Mouse (Mus musculus): ENCODE results near the gene Tmem63a. TPM values are rescaled to one million over a fixed set of nuclear protein-coding genes. Genes with fewer than 3 reads are reported as not detected.

Tmem63a gene
- polyA plus RNA-seq, 1 experiment from 2014 or later = 1.2 TPM

- H3K36me3 ChIP-seq (ENCODE audit: control insufficient read depth, insufficient read depth, low read length) = no peaks in the 10 kb centered on the region
- H3K9ac ChIP-seq (ENCODE audit: low read depth, low read length) = no peak overlapping the region
- WGBS = 91% methylated on average over 8 of the region's 8 CpGs
- ATAC-seq = no peak
- no peak overlapping the region for H3K4me2 ChIP-seq (ENCODE audit: low read length)
- peaks cover 2% of the 10 kb centered on the region; the same call in 1 of the 2 replicates for H3K4me1 ChIP-seq (ENCODE audit: control insufficient read depth, insufficient read depth, low read length)
- H3K27ac ChIP-seq (ENCODE audit: low read length) = no peak overlapping the region
- H3K27me3 ChIP-seq (ENCODE audit: control insufficient read depth, insufficient read depth, low read depth, low read length) = no peaks in the 10 kb centered on the region
- H3K4me3 ChIP-seq (ENCODE audit: low read depth, low read length) = no peak overlapping the region
- no peaks in the 10 kb centered on the region for H3K9me3 ChIP-seq (replicated peaks; ENCODE audit: control insufficient read depth, low read length, poor library complexity, severe bottlenecking)
Observed at GRCm38 (mm10) chr1:180986701-180987100, 44.6 kb downstream of the Tmem63a start.

DNA sequence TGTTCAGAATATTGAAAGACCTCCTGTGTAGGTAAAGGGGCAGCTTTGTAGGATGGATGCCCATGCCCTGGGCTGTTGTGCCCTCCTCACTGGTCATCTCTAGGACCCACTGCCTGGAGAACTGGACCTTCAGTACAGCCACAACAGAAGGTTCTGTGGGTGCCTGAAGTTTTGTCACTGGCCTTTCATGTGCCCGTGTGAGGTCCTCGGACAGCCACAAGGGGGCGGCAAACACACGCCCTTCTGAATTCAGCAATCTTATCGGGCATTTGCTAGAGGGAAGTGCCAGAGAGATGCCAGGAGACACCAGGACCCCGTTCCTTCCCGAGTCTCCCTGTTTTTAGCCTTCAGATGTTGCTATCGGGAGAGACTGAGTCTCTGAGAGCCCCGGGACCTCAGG is 45.6 kb downstream of the Tmem63a start:
- Histone ChIP-seq H3K27ac (ENCODE audit: low read length) (no peak overlapping the region), H3K4me1 (ENCODE audit: control insufficient read depth, insufficient read depth, low read length) (peaks cover 2% of the 10 kb centered on the region; the same call in 1 of the 2 replicates), H3K9ac (ENCODE audit: low read depth, low read length) (no peak overlapping the region; the same call in 1 of the 2 replicates), H3K27me3 (ENCODE audit: control insufficient read depth, insufficient read depth, low read depth, low read length) (no peaks in the 10 kb centered on the region), H3K4me2 (ENCODE audit: low read length) (peak overlapping the region; percentile 40), H3K9me3 (replicated peaks; ENCODE audit: control insufficient read depth, low read length, poor library complexity, severe bottlenecking) (no peaks in the 10 kb centered on the region), H3K4me3 (ENCODE audit: low read depth, low read length) (no peak overlapping the region), H3K36me3 (ENCODE audit: control insufficient read depth, insufficient read depth, low read length) (no peaks in the 10 kb centered on the region)
- no peak; the same call in 1 of the 2 replicates for ATAC-seq
- under 1% methylated on average over 9 of the region's 9 CpGs for WGBS

- no peaks in the 10 kb centered on the region for H3K9me3 ChIP-seq (replicated peaks; ENCODE audit: control insufficient read depth, low read length, poor library complexity, severe bottlenecking)
- whole genome bisulfite sequencing = 76% methylated on average over 3 of the region's 3 CpGs
- no peak overlapping the region for H3K27ac ChIP-seq (ENCODE audit: low read length)
- no peak overlapping the region for H3K4me2 ChIP-seq (ENCODE audit: low read length)
- ATAC-seq = no peak
- H3K27me3 ChIP-seq (ENCODE audit: control insufficient read depth, insufficient read depth, low read depth, low read length) = no peaks in the 10 kb centered on the region
- H3K36me3 ChIP-seq (ENCODE audit: control insufficient read depth, insufficient read depth, low read length) = no peaks in the 10 kb centered on the region
- no peak overlapping the region for H3K4me3 ChIP-seq (ENCODE audit: low read depth, low read length)
- H3K4me1 ChIP-seq (ENCODE audit: control insufficient read depth, insufficient read depth, low read length) = peaks cover 2% of the 10 kb centered on the region; the same call in 1 of the 2 replicates
- no peak overlapping the region for H3K9ac ChIP-seq (ENCODE audit: low read depth, low read length)
Observed at GRCm38 (mm10) chr1:180990671-180991070, 48.5 kb downstream of the Tmem63a start.

GRCm38 (mm10) chr1:180992142-180992541 is 50.0 kb downstream of the Tmem63a start:
- WGBS = 58% methylated on average over 3 of the region's 3 CpGs
- H3K4me1 ChIP-seq (ENCODE audit: control insufficient read depth, insufficient read depth, low read length) = peaks cover 2% of the 10 kb centered on the region; the same call in 1 of the 2 replicates

DNA sequence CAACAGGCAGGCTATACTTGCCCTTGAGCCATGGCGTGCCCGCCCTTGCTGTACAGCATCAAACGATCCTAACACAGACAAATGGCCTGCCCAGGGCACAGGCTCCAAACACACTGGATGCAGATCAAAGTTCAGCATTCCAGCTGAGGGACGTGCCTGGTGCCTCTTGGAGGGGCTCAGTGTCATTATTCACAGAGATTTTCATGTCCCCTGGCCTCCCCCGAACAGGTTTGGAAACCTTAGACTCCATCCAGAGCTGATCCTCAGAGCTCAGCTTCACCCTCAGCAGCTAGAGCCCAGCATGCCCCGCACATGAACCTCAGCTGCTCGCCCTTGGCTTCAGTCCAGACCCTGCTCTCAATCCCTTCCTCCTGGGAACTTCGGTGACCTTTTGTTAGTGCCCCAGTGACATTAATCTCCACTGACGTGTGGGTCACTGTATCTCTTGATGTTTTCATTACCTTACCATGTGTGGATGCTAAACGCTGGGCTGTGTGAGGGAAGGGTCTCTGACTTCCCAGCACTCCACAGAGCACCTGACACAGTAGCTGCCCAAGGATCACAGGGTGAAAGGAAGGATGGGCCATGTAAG is 58.5 kb downstream of the Tmem63a start:
- Histone ChIP-seq H3K4me2 (ENCODE audit: low read length) (no peak overlapping the region), H3K9me3 (replicated peaks; ENCODE audit: control insufficient read depth, low read length, poor library complexity, severe bottlenecking) (no peaks in the 10 kb centered on the region), H3K4me1 (ENCODE audit: control insufficient read depth, insufficient read depth, low read length) (no peaks in the 10 kb centered on the region), H3K4me3 (ENCODE audit: low read depth, low read length) (no peak overlapping the region), H3K9ac (ENCODE audit: low read depth, low read length) (no peak overlapping the region), H3K27ac (ENCODE audit: low read length) (no peak overlapping the region), H3K36me3 (ENCODE audit: control insufficient read depth, insufficient read depth, low read length) (no peaks in the 10 kb centered on the region), H3K27me3 (ENCODE audit: control insufficient read depth, insufficient read depth, low read depth, low read length) (no peaks in the 10 kb centered on the region)
- ATAC-seq = no peak
- 42% methylated on average over 10 of the region's 10 CpGs for WGBS

More at GRCm38 (mm10) chr1:180992142-180992541, 50.0 kb downstream of the Tmem63a start:
- no peak for ATAC-seq
- Histone ChIP-seq H3K36me3 (ENCODE audit: control insufficient read depth, insufficient read depth, low read length) (no peaks in the 10 kb centered on the region), H3K4me2 (ENCODE audit: low read length) (no peak overlapping the region), H3K27me3 (ENCODE audit: control insufficient read depth, insufficient read depth, low read depth, low read length) (no peaks in the 10 kb centered on the region), H3K27ac (ENCODE audit: low read length) (no peak overlapping the region), H3K9ac (ENCODE audit: low read depth, low read length) (no peak overlapping the region), H3K9me3 (replicated peaks; ENCODE audit: control insufficient read depth, low read length, poor library complexity, severe bottlenecking) (no peaks in the 10 kb centered on the region), H3K4me3 (ENCODE audit: low read depth, low read length) (no peak overlapping the region)

DNA sequence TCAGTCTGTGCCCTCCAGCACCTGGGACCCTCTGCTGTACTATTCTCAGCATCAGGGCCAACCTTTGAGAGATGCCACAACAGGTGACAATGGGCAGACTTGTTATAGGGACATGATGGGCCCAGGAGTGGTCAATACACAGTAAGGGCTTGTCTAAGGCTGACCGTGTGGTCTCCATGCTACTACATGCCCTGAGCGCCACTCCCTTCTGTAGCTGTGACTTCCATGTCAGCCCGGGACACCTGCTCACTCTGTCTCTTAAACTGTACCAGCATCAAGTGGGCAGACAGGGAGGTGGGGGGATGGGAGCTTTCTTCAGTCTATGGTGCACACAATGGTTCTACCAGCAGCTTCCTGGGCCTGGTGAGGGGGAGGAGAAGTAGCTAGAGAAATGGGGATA is 59.1 kb downstream of the Tmem63a start:
- Histone ChIP-seq H3K27me3 (ENCODE audit: control insufficient read depth, insufficient read depth, low read depth, low read length) (no peaks in the 10 kb centered on the region), H3K36me3 (ENCODE audit: control insufficient read depth, insufficient read depth, low read length) (no peaks in the 10 kb centered on the region), H3K4me3 (ENCODE audit: low read depth, low read length) (no peak overlapping the region), H3K4me2 (ENCODE audit: low read length) (no peak overlapping the region), H3K9ac (ENCODE audit: low read depth, low read length) (no peak overlapping the region), H3K4me1 (ENCODE audit: control insufficient read depth, insufficient read depth, low read length) (no peaks in the 10 kb centered on the region), H3K9me3 (replicated peaks; ENCODE audit: control insufficient read depth, low read length, poor library complexity, severe bottlenecking) (no peaks in the 10 kb centered on the region), H3K27ac (ENCODE audit: low read length) (no peak overlapping the region)
- no peak for ATAC-seq
- 97% methylated on average over 3 of the region's 3 CpGs for WGBS

- no peaks in the 10 kb centered on the region for H3K27me3 ChIP-seq (ENCODE audit: control insufficient read depth, insufficient read depth, low read depth, low read length)
- H3K36me3 ChIP-seq (ENCODE audit: control insufficient read depth, insufficient read depth, low read length) = no peaks in the 10 kb centered on the region
- 88% methylated on average over 3 of the region's 3 CpGs for WGBS
- no peaks in the 10 kb centered on the region for H3K9me3 ChIP-seq (replicated peaks; ENCODE audit: control insufficient read depth, low read length, poor library complexity, severe bottlenecking)
- no peak overlapping the region for H3K4me2 ChIP-seq (ENCODE audit: low read length)
- no peak overlapping the region for H3K4me3 ChIP-seq (ENCODE audit: low read depth, low read length)
- no peak overlapping the region for H3K27ac ChIP-seq (ENCODE audit: low read length)
- no peak for ATAC-seq
- no peaks in the 10 kb centered on the region for H3K4me1 ChIP-seq (ENCODE audit: control insufficient read depth, insufficient read depth, low read length)
- no peak overlapping the region for H3K9ac ChIP-seq (ENCODE audit: low read depth, low read length)
Observed at GRCm38 (mm10) chr1:181001621-181002020, 59.5 kb downstream of the Tmem63a start.

- WGBS = 91% methylated on average over 2 of the region's 2 CpGs
- Histone ChIP-seq H3K4me2 (ENCODE audit: low read length) (no peak overlapping the region), H3K27ac (ENCODE audit: low read length) (no peak overlapping the region), H3K4me1 (ENCODE audit: control insufficient read depth, insufficient read depth, low read length) (no peaks in the 10 kb centered on the region), H3K27me3 (ENCODE audit: control insufficient read depth, insufficient read depth, low read depth, low read length) (no peaks in the 10 kb centered on the region), H3K9me3 (replicated peaks; ENCODE audit: control insufficient read depth, low read length, poor library complexity, severe bottlenecking) (no peaks in the 10 kb centered on the region), H3K9ac (ENCODE audit: low read depth, low read length) (no peak overlapping the region), H3K4me3 (ENCODE audit: low read depth, low read length) (no peak overlapping the region), H3K36me3 (ENCODE audit: control insufficient read depth, insufficient read depth, low read length) (no peaks in the 10 kb centered on the region)
- ATAC-seq = no peak
Observed at GRCm38 (mm10) chr1:181003790-181004189, 61.6 kb downstream of the Tmem63a start.

GRCm38 (mm10) chr1:181005331-181005730 is 63.2 kb downstream of the Tmem63a start:
- Histone ChIP-seq H3K4me2 (ENCODE audit: low read length) (no peak overlapping the region), H3K27me3 (ENCODE audit: control insufficient read depth, insufficient read depth, low read depth, low read length) (no peaks in the 10 kb centered on the region), H3K4me1 (ENCODE audit: control insufficient read depth, insufficient read depth, low read length) (no peaks in the 10 kb centered on the region), H3K36me3 (ENCODE audit: control insufficient read depth, insufficient read depth, low read length) (no peaks in the 10 kb centered on the region), H3K27ac (ENCODE audit: low read length) (no peak overlapping the region), H3K4me3 (ENCODE audit: low read depth, low read length) (no peak overlapping the region), H3K9me3 (replicated peaks; ENCODE audit: control insufficient read depth, low read length, poor library complexity, severe bottlenecking) (no peaks in the 10 kb centered on the region), H3K9ac (ENCODE audit: low read depth, low read length) (no peak overlapping the region)
- ATAC-seq = no peak
- WGBS = 84% methylated on average over 8 of the region's 8 CpGs
